Mouse (Mus musculus) kidney, adult 9 months (tissue): ENCODE data around the gene Gtf2ird1.
"Not testable (repeated sequence)": the region's sequence is repeated elsewhere in the genome, so short reads cannot be mapped to it uniquely, and the experiment has no call there.

Experiments
- DNase-seq: peaks from one replicate; pipeline ENCODE4 v3.0.0; 2022

Gene Gtf2ird1

DNA sequence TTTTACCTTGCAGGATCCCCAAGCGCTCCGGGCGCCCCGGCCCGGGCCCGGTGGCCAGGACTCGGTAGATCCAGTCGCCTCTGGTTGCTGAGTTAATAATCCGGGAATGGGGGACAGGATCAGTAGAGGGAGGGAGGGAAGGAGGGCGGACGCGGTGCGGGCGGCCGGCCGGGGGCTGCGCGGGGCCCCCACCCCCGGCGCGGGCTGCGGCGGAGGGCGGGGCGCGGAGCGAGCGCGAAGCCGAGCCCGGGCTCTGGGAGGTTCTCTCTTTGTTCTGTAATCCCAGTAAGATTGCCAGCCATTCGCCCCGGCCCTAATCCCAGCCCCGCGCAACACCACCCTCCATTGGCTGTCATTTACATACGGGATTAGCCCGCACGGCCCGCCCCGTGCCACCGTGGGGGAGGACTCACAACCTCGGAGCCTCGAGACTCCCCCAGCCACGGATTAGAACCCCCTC is at the start of gene Gtf2ird1:
Gene Gtf2ird1, minus strand, starts transcription at position 214 of the 460 bp plus-strand sequence.
- peak; percentile 87 for DNase-seq

DNA sequence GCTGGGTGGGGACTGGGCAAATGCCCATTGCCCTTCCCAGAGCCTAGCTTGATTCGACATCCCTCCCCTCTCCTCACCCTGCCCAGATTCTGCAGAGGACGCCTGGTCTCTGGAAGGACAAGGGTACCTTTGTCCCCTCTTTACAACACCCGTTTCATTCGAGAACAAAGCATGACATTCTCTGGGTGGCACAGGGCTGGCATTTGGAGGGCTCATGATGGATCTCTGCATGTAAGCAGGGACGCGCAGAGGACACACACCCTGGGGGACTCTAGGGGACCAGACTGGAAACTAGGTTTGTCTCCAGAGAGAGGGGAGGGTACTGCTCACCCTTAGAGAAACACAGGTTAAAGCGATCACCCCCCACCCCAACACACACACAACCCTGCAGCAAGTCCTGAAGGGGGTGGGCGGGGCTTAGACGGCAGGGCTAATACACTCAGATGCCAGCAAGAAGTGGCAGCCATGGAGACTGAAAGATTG is 49.3 kb upstream of the Gtf2ird1 start:
- no peak for DNase-seq

DNA sequence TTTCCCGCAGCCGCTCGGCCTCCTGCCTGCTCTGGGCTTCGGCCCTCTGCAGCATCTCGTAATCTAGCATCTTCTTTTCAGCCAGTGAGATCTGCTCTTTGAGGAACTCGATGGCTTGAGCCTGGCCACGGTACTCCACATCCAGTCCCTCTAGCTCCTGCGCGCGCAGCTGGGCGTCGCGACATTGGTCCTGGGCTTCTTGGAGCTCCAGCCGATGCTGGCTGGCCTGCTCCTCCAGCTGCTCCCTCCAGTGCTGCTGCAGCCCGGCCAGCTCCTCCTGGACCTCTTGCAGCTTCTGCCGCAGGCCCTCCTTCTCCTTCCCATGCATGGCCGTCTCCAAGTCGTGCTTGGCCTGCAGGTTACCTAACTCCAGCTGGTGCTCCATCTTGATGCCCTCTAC is 46.1 kb upstream of the Gtf2ird1 start:
- DNase-seq: no peak

DNA sequence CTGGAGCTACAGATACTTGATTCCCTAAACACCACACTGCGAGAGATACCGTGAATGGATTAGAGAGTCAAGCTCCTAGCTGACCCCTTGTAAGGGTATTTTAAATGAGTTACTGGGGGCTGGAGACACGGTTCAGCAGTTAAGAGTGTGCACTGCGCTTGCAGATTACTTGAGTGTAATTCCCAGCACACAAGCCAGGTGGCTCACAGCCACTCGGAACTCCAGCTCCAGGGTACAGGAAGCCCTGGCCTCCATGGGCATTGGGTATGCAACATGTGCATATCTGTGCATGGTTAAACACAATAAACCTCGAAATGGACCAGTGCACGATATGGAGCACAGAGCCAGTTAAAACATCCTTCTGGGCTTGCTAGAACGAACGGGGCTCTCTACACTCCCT is 44.9 kb upstream of the Gtf2ird1 start:
- DNase-seq: no peak

DNA sequence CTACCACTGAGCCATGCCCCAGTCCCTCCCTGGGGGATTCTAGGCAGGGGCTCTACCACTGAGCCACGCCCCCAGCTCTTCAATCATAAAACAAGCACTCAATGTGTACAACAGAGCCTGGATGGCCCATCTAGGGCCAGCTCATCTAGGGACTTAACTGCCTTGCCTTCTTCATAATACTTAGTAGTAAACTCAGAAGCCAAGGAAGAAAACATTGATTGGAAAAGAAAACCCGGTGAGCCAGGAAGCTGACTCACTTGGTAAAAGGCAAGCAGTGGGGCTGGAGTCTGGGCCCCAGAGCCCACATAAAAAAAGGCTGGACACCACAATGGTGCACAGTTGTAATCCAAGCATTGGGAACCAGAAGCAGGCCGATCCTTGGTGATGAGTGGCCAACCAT is 44.2 kb upstream of the Gtf2ird1 start:
- DNase-seq: no peak

DNA sequence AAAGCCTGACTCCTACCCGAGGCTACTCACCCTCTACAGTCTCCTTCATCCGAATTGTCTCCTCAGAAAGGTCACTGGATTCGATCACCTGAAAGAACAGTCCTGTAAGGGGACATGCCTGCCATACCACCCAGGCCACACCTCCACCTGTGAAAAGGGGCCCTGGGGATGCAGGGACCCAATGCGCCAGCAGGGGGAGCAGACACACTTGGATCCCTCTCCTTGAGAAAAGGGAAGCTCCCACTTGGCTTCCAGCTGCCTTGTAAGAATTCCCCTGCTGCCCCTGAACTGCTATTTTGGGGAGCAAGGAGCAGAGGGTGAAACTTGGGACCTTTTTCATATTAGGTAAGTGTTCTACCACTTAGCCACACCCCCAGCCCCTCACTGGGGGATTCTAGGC is 43.5 kb upstream of the Gtf2ird1 start:
- DNase-seq: peak; percentile 80

DNA sequence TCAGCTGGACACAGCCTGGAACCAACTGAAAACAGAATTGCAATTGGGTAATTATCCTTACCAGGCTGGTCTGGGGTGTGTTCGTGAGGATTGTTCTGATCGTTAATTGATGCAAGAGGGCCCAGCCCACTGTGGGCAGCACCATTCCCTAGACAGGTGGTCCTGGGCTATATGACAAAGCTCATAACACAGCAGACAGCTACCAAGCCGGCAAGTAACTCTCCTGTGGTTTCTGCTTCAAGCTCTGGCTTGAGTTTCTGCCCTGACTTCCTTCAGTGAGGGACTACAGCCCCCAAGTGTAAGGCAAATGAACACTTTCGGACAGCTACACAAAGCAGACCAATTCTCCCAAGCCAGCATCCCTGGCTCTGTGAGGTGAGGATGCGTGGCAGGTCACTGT is 40.5 kb upstream of the Gtf2ird1 start:
- DNase-seq: no peak

DNA sequence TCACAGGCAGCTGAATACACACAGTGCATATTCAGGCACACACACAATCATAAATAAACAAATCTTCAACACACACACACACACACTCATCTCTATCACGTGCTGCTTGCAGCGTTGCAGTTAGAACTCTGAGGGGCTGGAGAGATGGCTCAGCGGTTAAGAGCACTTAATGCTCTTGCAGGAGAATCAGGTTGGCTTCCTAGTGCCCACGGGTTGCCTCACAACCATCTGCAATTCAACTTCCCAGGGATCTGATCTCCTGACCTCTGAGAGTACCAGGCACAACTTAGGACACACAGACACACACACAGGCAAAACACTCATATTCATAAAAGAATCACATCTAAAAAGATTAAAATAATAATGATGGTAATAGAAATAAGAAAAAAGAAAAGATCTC is 39.3 kb upstream of the Gtf2ird1 start:
- DNase-seq: no peak

DNA sequence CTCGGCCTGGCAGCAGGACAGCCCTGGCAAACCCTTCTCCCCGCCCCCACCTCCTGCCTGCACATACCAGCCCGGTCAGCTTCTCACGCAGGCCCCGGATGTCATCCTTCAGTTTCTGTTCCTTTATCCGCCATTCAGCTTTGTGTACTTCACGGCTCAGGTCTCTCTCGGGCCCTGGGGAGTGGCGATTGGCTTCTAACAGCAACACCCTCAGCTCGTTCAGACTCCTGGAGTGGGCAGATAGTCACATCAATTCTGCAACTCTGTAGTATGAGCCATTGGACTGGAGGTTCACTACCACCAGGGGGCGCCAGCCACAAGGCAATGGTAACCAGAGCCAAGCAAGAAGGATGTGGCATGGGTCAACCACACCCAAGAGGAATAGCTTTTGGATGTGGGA is 37.6 kb upstream of the Gtf2ird1 start:
- DNase-seq: peak; percentile 92

DNA sequence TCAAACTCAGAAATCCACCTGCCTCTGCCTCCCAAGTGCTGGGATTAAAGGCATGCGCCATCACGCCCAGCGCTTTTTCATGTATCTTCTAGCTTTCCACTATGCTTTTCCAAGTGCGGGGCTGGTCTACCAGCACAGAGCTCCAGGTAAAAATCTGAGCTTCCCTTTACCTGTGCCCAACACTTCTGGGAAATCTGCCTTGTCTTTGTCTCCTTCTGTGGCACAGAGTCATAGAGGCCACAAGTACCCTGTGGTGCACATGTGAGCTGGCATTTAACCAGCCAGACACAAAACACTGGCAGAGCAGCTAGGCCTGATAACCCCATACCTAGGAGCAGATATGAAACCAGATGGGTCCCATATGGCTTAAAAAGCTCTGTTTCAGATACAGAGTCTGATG is 36.4 kb upstream of the Gtf2ird1 start:
- DNase-seq: no peak

DNA sequence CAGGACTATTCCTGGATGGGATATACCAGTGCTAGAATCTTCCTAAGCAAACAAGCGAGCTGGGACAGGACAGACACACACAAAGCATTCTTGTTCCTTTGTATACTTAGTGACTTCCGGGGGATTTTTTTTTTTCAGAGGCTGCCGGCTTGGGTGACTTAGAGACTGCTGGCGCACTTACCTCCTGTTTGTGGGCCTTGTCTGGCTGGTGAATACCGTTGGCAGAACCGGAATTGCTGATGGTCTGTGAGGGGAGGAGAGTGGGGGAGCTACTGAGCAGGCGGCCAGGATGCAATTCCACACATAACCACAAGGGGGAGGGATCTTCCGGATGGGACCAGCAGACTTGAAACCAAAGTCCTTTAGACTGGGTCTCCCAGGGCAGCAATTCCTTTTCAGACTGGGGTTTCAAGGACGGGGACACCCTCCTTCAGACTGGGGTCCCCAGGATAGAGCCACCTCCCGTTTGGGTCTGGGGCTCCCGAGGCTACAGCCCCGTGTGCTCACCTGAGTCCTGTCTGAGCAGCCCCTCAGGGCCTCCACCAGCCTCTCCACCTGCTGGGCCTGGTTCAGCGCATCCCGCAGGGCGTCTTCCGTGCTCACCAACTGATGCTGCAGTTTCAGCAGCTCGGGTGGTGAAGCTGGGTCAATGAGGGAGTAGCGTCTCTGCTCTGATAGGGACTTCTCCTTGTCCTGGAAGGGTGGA is 35.3 kb upstream of the Gtf2ird1 start:
- DNase-seq: peak; percentile 89

DNA sequence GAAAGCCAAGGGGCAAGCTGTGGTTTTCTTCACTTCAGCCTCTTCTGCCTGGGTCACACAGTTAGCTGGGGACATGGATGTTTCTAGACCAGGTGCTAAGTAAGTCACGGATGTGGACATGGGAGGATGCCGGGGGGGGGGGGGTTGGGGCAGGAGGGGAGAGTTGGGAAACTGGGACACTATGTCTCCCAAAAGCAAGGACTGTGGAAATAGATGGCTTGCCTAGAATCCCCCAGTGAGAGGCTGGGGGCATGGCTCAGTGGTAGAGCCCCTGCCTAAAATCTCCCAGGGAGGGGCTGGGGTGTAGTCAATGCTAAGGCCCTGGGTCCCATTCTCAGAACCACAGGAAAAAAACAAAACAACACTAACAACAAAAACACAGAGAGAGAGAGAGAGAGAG is 34.7 kb upstream of the Gtf2ird1 start:
- no peak for DNase-seq

DNA sequence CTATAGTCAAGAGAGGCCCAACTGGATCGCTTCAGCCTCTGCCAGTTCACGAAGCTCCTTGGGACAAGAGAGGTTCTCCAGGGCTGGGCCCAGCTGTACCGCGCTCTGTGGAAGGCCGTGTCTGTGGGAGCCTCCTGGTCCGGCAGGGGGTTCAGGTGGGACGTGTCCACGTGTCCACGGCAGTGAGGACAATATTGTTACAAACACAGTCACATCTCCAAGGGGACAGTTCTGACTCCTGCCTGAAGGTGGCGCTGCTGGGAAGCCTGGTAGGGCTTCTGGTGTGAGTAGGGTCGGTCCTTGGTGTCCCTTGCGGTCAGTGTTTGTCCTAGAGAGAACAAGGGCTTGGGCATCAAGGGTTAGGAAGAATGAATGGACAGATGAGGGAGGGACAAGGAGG is 33.9 kb upstream of the Gtf2ird1 start:
- peak; percentile 30 for DNase-seq

DNA sequence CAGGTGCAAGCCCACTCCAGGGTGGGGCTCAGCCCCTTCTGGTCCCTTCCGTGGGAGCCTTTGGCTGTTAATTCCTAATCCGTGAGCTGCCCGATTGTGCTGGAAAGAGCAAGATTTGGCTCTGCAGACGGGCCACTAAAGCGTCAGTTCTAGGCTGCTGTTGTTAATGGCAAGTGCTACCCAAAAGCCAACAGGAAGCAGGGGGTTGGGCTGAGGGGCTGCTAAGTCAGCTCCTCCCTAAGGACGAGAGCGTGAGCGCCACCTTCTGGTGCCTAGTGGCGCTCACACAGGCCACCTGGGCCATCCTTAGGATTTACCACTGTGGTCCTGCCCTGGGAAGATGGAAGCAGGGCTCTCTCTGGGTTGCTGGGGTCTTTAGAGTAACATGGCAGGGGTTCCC is 33.1 kb upstream of the Gtf2ird1 start:
- DNase-seq: peak; percentile 26

DNA sequence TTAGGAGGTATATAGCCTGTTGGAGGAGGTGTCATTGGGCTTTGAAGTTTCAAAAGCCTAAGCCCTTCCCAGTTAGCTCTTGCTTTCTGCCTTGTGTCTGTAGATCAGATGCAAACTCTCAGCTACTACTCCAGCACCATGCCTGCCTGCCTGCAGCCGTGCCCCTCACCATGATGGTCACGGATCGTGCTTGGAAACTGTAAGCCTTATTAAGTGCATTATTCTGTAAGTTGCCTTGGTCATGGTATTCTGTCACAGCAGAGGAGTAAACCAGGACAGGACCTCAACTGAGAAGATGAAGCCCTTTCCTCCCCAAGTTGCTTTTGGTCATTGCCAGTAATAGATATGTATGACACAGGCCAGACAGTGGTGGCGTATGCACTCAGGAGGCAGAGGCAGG is 32.1 kb upstream of the Gtf2ird1 start:
- no peak for DNase-seq

DNA sequence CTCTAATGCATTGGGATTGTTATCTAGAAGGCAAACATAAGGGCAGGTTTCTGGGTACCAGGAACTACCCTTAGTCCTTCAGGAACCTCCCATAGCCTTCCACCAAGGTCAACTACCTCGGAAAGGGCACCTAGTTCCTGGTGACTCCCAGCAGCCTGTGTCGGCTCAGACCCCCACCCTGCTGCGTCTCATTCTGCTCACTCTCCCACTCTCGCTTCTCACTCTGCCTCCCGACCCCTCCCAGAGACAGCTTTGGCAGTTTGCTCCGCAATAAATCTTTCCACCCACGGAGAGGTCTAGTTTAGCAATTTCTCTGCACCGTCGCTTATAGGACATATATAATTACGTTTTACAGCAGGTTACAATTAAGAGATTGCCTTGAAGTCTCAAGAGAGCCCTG is 31.5 kb upstream of the Gtf2ird1 start:
- DNase-seq: no peak

DNA sequence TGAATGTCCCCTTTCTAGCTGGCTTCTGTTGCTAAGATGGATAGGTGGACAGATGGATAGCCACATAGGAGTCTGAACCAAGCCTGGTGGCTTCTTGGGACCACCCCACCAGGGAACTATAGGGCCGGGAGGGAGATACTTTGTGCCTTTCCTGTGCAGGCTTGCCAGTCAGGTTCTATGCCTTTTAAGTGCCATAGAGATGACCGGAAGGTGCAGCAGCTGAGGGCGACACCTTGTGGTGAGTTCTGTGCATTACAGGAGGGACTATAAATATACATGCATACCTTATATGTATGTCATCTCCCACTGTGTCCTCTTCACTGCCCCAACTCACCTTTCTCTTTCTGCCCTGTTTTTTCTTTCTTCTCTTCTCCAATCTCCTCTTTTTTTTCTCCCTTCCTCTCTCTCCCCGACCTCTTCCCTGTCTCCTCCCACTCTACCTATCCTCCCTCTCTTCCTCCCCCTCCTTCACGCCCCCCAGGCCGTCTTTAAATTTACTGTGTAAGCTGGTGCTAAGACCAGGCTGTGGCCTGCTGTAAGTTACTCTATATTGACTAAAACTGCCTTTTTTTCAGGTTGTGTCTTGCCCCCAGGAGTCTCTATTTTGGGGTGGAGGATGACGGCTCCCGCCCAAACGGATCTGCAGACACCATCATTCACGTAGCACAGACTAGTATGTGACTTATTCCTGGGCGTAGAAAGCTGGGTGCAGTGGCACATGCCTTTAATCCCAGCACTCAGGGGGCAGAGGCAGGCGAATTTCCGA is 29.6 kb upstream of the Gtf2ird1 start:
- DNase-seq: peak; percentile 67

DNA sequence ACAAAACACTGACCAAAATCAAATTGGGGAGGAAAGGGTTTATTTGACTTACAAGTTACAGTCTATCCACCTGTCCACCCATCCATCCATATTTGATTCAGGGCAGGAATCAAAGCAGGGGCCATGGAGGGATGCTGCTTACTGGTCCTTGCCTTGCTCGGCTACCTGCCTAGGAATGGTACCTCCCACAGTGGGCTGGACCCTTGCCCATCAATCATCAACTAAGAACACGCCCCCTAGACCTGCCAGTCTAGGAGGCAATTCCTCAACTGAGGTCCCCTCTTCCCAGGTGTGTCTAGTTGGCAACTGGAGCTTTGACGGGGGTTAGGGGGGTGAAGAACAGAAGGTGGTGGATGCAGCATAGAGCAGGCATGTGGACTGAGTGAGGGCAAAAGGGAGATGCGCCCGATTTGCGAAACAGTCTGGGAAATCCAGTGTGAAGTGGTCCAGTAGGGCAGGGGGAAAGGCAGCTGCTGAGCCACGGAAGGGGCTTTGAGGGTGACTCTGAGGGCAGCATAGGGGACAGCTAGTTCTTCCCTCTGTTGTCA is 28.7 kb upstream of the Gtf2ird1 start:
- no peak for DNase-seq

DNA sequence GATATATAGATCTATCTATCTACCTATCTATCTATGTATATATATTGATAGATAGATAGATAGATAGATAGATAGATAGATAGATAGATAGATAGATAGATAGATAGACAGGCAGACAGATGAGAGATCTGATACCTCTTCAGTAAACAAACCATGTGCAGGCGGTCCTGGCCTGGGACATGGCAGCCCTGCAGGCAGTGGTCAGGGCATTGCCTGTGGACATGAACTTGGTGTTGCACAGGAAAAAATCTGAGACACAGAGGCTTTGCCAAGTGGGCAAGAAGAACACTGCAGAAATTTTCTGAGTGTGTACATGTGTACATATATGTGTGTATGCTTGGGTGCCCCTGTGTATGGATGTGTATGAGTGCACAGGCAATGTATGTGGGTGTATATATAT is 26.8 kb upstream of the Gtf2ird1 start:
- no peak for DNase-seq

DNA sequence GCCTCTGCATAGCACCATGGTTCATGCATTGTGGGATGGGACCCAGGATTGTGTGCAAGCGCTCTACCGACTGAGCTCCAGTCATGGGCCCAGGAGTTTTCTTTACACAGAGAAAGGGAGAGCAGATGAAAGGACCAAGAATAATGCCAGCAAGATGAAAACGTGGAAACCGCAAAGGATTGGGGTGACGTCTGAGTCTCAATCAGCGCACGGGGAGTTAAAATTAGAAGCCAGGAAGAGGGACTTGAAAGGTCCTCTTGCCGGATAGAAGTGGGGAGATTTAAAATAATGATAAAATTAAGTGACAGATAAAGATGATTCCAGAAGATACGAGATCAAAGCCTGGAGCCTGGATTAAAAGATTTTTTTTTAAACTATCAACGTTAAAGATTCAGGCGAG is 25.8 kb upstream of the Gtf2ird1 start:
- no peak for DNase-seq

DNA sequence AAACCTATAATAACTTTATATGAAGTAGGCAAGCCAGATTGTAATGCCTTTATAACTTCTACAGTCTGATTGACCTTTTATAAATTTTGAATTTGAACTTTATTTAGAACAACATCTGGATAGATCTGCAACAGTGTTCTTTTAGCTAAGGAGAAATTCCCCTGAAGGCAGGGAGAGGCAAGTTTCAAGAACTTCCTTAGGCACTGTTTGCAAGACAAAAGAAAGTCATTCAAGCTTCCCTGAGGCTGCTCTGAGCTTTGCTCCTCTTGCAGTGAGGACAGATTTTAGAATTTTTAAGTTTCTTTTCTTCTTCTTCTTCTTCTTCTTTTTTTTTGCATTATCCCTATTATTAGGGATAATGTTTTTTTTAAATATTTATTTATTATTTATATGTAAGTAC is 22.4 kb upstream of the Gtf2ird1 start:
- not testable (repeated sequence) for DNase-seq

DNA sequence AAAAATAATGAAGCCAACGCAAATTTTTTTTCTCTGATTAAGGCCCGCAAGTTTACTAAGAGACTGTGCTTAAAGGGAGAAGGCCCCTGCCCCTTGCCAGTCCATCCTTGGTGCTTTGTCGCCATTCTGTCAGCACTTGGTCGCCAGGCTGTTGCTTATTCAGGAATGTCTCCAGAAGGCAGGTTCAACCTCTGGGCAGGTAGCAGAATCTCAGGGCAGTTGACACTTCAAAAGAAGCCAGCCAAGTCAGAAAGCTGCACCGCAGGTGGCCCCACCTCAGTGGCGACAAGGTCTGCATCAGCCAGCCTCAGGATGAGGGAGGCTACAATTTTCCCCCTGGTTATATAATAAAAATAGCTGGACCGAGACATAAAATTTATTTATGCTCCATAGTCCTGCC is 19.2 kb upstream of the Gtf2ird1 start:
- not testable (repeated sequence) for DNase-seq

DNA sequence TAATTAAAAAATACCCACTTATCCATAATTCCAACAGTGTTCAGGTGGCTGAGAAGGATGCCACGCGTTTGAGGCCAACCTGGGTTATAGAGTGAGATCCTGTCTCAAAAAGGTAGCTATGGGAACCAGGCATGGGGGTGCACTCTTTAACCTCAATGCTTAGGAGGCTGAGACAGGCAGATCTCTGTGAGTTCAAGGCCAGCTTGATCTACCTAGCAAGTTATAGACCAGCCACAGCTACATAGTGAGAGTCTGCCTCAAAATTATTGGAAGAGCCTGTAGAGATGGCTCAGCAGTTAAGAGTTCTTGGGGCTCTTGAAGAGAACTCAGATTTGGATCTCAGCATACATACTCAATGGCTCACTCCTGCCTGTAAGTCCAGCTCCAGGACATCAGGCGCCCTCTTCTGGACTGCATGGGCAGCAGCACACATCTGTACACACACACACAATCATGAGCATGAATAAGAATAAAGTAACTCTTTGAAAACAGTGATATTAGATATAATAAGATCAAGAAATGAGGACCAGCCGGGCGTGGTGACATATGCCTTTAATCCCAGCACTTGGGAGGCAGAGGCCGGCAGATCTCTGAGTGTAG is 18.6 kb upstream of the Gtf2ird1 start:
- DNase-seq: no peak

DNA sequence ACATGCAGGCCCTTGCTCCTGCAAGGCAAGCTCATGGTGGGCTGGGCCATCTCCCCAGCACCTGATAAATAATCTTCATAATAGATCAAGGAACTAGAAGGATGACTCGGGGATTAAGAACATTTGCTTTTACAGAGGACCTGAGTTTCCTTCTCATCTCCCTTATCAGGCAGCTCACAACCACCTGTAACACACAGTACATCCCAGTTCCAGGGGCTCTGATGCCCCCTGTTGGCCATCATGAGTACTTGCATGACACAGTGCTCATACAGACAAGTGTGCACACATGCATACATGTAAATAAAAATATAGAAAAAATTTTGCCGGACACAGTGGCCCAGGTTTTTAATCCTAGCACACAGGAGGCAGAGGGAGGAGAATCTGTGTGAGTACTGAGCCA is 17.4 kb upstream of the Gtf2ird1 start:
- no peak for DNase-seq
